Mouse (Mus musculus) stomach, postnatal 0 days (tissue): ENCODE data around the gene Tmpo.

ENCODE experiments used
- CTCF ChIP-seq: IDR thresholded peaks from 2 replicates; pipeline ENCODE4 v1.5.1; 2016; ENCODE audit warnings: antibody characterized with exemption, low read depth, mild to moderate bottlenecking, moderate library complexity
- EP300 ChIP-seq: optimal IDR thresholded peaks from 2 replicates; pipeline ENCODE3; 2016; ENCODE audit warnings: antibody characterized with exemption

GRCm38 (mm10) chr10:91122646-91123045 lies 58.5 kb downstream of the Tmpo start:
- TF ChIP-seq EP300 (no peak), CTCF (no peak)
